Mouse (Mus musculus) lung, embryonic 15.5 days (tissue): ENCODE measurements around the gene Fcrlb. TPM values are rescaled to one million over a fixed set of nuclear protein-coding genes. Genes with fewer than 3 reads are reported as not detected.

ENCODE experiments used
- ATAC-seq: fragments of 200-750 bp; cut with Nextera tagmentation; 2 replicates; pipeline ENCODE4 v1.8.0; 2017; ENCODE audit warnings: moderate number of reproducible peaks, borderline replicate concordance; ENCODE audit not compliant: low FRiP score, low TSS enrichment; ENCODE audit errors: extremely low read depth
- H3K27ac ChIP-seq: fragments of 300-500 bp; sonication (generic); 2 replicates; pipeline ENCODE4 v1.5.1; 2015; ENCODE audit warnings: moderate library complexity, mild to moderate bottlenecking, inconsistent platforms
- H3K27me3 ChIP-seq: fragments of 300-500 bp; sonication (generic); 2 replicates; pipeline ENCODE4 v1.6.1; 2015; ENCODE audit warnings: inconsistent platforms
- H3K36me3 ChIP-seq: fragments of 300-500 bp; sonication (generic); 2 replicates; pipeline ENCODE4 v1.6.1; 2015; ENCODE audit warnings: inconsistent platforms
- H3K4me1 ChIP-seq: fragments of 300-500 bp; sonication (generic); 2 replicates; pipeline ENCODE4 v1.6.1; 2015; ENCODE audit warnings: inconsistent platforms
- H3K4me2 ChIP-seq: fragments of 300-500 bp; sonication (generic); 2 replicates; pipeline ENCODE4 v1.6.1; 2015; ENCODE audit warnings: inconsistent platforms, mild to moderate bottlenecking, moderate library complexity
- H3K4me3 ChIP-seq: fragments of 300-500 bp; sonication (generic); 2 replicates; pipeline ENCODE4 v1.5.1; 2015; ENCODE audit warnings: mild to moderate bottlenecking, inconsistent platforms
- H3K9ac ChIP-seq: fragments of 300-500 bp; sonication (generic); 2 replicates; pipeline ENCODE4 v1.6.1; 2015; ENCODE audit warnings: inconsistent platforms
- H3K9me3 ChIP-seq: fragments of 300-500 bp; sonication (generic); 2 replicates; pipeline ENCODE4 v1.6.1; 2016; ENCODE audit warnings: inconsistent platforms
- WGBS: fragments of 180-500 bp; shearing (Covaris S2); methylation state at CpG from one replicate; pipeline ENCODE4 v1.1.7; 2015; 5-methylcytosine and 5-hydroxymethylcytosine counted together
- polyA plus RNA-seq: library from polyadenylated mRNA; unstranded; fragments of >200 nt; fragmentation: Nextera tagmentation; extraction: Ambion mirVana; gene quantifications from 2 replicates; pipeline ENCODE4 v1.2.1, GENCODE M21; 2015

Gene Fcrlb
- polyA plus RNA-seq, 1 experiment from 2014 or later: not detected

DNA sequence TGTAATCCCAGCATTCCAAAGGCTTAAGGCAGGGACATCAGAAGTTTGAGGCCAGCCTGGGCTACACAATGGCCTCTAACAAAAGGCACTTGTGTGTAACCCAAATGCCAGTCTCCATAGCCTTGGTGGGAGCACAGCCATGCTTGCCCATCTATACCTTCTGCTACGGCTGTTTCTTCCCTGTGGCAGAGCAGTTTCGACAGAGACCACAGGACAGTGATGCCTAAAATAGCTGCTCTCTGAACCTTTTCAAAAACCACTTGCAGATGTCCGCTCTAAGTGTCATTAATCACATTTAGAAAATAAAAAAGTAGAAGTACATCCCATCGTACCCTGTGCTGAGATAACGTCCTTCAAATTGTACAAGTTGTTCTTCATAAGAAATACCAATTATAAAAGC is 47.3 kb downstream of the Fcrlb start:
- H3K4me3 ChIP-seq: no peak overlapping the region
- H3K9ac ChIP-seq: no peak overlapping the region
- no peak for ATAC-seq
- WGBS: 75% methylated on average over 5 of the region's 5 CpGs
- H3K36me3 ChIP-seq: no peaks in the 10 kb centered on the region
- H3K4me1 ChIP-seq: peaks cover 8% of the 10 kb centered on the region
- no peak overlapping the region for H3K4me2 ChIP-seq
- H3K27me3 ChIP-seq: no peaks in the 10 kb centered on the region
- no peaks in the 10 kb centered on the region for H3K9me3 ChIP-seq
- H3K27ac ChIP-seq: no peak overlapping the region

- ATAC-seq: no peak
- H3K4me2 ChIP-seq: no peak overlapping the region
- no peak overlapping the region for H3K27ac ChIP-seq
- H3K36me3 ChIP-seq: no peaks in the 10 kb centered on the region
- no peaks in the 10 kb centered on the region for H3K27me3 ChIP-seq
- 64% methylated on average over 3 of the region's 3 CpGs for WGBS
- H3K9me3 ChIP-seq: no peaks in the 10 kb centered on the region
- H3K4me3 ChIP-seq: no peak overlapping the region
- H3K4me1 ChIP-seq: peaks cover 8% of the 10 kb centered on the region
- no peak overlapping the region for H3K9ac ChIP-seq
Observed at GRCm38 (mm10) chr1:170864754-170865153, 48.0 kb downstream of the Fcrlb start.

DNA sequence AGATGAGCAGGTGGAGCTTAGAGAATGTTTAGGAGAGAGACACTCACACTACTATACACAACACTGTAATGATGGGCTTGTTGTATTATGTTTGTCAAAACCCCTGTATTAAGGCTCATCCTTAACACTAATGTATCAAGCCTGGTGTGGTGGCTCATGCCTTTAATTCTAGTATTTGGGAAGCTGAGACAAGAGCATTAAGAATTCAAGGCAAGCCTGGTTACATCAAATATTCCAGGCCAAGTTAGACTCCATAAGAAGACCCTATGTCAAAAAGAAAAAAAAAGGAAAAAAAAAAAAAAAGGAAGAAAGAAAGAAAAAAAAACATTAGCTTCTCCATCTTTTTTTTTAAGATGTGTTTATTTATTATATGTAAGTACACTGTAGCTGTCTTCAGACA is 48.5 kb downstream of the Fcrlb start:
- H3K36me3 ChIP-seq: no peaks in the 10 kb centered on the region
- H3K4me2 ChIP-seq: no peak overlapping the region
- peaks cover 8% of the 10 kb centered on the region for H3K4me1 ChIP-seq
- H3K4me3 ChIP-seq: no peak overlapping the region
- ATAC-seq: no peak
- H3K27me3 ChIP-seq: no peaks in the 10 kb centered on the region
- H3K9ac ChIP-seq: no peak overlapping the region
- H3K9me3 ChIP-seq: no peaks in the 10 kb centered on the region
- no peak overlapping the region for H3K27ac ChIP-seq

DNA sequence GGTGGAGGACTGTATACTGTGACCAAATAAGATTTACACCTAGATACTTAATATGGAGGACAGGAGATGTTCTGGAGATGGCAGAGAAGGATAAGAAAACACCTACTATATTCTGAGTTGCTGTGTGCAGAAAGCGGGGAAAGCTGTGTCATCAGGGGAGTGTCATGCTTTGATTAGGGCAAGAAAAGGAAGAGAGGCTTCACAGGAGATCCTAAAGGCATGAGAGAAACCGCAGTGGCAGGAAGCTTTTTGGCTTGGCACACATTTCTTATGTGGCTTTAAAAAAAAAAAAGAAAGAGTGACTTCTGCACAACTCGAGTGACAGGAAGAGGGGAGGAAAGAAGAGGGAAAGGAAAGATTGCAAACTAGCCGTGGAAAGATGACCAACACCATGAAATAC is 49.7 kb downstream of the Fcrlb start:
- no peak overlapping the region for H3K27ac ChIP-seq
- no peak overlapping the region for H3K4me2 ChIP-seq

GRCm38 (mm10) chr1:170862435-170862717 is 50.4 kb downstream of the Fcrlb start:
- H3K4me3 ChIP-seq: no peak overlapping the region
- ATAC-seq: no peak
- WGBS: 50% methylated on average over 3 of the region's 3 CpGs
- no peaks in the 10 kb centered on the region for H3K9me3 ChIP-seq
- no peak overlapping the region for H3K4me2 ChIP-seq
- peaks cover 8% of the 10 kb centered on the region for H3K4me1 ChIP-seq
- no peak overlapping the region for H3K9ac ChIP-seq
- no peak overlapping the region for H3K27ac ChIP-seq
- no peaks in the 10 kb centered on the region for H3K36me3 ChIP-seq
- H3K27me3 ChIP-seq: no peaks in the 10 kb centered on the region

More for the DNA sequence above, 49.7 kb downstream of the Fcrlb start:
- ATAC-seq: no peak
- no peak overlapping the region for H3K4me3 ChIP-seq
- no peaks in the 10 kb centered on the region for H3K9me3 ChIP-seq
- no peaks in the 10 kb centered on the region for H3K27me3 ChIP-seq
- peaks cover 8% of the 10 kb centered on the region for H3K4me1 ChIP-seq
- WGBS: 58% methylated on average over 4 of the region's 4 CpGs
- no peak overlapping the region for H3K9ac ChIP-seq
- no peaks in the 10 kb centered on the region for H3K36me3 ChIP-seq

DNA sequence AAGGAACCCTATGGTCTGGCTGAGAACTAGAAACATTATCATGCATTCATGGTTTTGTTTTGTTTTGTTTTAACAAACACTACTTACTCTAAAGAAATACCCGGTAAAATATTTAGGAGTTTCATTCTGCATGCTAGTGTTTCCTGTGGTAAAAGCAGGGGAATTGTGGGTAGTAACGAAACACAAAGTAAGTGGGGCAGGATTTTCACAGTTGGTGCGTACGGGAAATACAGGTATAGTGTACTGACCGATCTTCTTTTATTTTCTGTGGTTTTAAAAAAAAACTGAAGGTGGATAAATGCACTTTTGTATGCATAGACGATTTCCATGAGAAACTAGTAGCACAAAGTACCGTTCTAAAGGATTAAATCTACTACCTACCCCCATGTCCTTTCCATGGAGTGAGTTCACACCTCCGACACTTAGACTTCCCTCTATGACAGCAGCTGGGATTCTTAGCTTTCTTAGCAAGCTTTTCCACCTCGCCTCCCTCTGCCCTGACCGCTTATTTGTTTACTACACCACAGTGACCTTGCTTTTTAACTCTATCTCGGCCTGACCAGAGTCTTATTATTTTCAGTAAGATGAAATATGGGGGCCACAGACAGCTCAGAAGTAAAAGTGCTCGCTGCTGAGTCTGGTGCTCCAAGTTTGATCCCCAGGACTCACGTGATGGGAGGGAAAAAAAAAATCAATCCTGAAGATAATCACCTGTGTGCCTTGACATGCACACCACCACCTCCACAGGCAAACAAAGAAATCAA is 50.9 kb downstream of the Fcrlb start:
- H3K36me3 ChIP-seq: no peaks in the 10 kb centered on the region
- H3K4me2 ChIP-seq: no peak overlapping the region
- no peak overlapping the region for H3K4me3 ChIP-seq
- 56% methylated on average over 13 of the region's 13 CpGs for WGBS
- no peak overlapping the region for H3K27ac ChIP-seq
- H3K9ac ChIP-seq: no peak overlapping the region
- H3K4me1 ChIP-seq: peaks cover 7% of the 10 kb centered on the region
- ATAC-seq: no peak
- H3K9me3 ChIP-seq: no peaks in the 10 kb centered on the region
- H3K27me3 ChIP-seq: no peaks in the 10 kb centered on the region

- 0 out of 2 replicates have a peak, but pooled peaks cover 5% of the 10 kb centered on the region for H3K4me1 ChIP-seq
- H3K4me3 ChIP-seq: no peak overlapping the region
- H3K36me3 ChIP-seq: no peaks in the 10 kb centered on the region
- WGBS: 81% methylated on average over 2 of the region's 2 CpGs
- no peaks in the 10 kb centered on the region for H3K27me3 ChIP-seq
- no peak overlapping the region for H3K27ac ChIP-seq
- H3K9ac ChIP-seq: no peak overlapping the region
- H3K9me3 ChIP-seq: no peaks in the 10 kb centered on the region
- no peak for ATAC-seq
- no peak overlapping the region for H3K4me2 ChIP-seq
Observed at GRCm38 (mm10) chr1:170858872-170859271, 53.9 kb downstream of the Fcrlb start.

- Histone ChIP-seq H3K36me3 (0 out of 2 replicates have a peak, but pooled peaks cover 2% of the 10 kb centered on the region), H3K9me3 (no peaks in the 10 kb centered on the region), H3K27ac (no peak overlapping the region), H3K9ac (no peak overlapping the region), H3K27me3 (no peaks in the 10 kb centered on the region), H3K4me1 (0 out of 2 replicates have a peak, but pooled peaks cover 5% of the 10 kb centered on the region), H3K4me2 (no peak overlapping the region), H3K4me3 (no peak overlapping the region)
- WGBS: 80% methylated on average over 2 of the region's 2 CpGs
- ATAC-seq: no peak
Observed at GRCm38 (mm10) chr1:170857369-170857768, 55.4 kb downstream of the Fcrlb start.

Other genes with a start within 250 kb of the Fcrlb start
- gene Atf6, start 45.2 kb downstream of the Fcrlb start, polyA plus RNA-seq: 9.1 and 10.1 TPM in 2 replicates
- 0.20 and 0.79 TPM in 2 replicates for gene Gm26620, start 27.9 kb downstream of the Fcrlb start, polyA plus RNA-seq
- gene Dusp12, start 27.4 kb downstream of the Fcrlb start, polyA plus RNA-seq: 34.1 and 37.0 TPM in 2 replicates
- gene Fcrla, start 14.6 kb upstream of the Fcrlb start, polyA plus RNA-seq: 0.14 TPM in 1 of 2 replicates, not detected in the other
- 2.8 and 3.7 TPM in 2 replicates for gene Fcgr2b, start 63.6 kb upstream of the Fcrlb start, polyA plus RNA-seq
- gene Fcgr4, start 106.0 kb upstream of the Fcrlb start, polyA plus RNA-seq: 0.42 and 0.66 TPM in 2 replicates
- gene Fcgr3, start 152.0 kb upstream of the Fcrlb start, polyA plus RNA-seq: 13.2 and 15.1 TPM in 2 replicates
- gene Cfap126, start 201.0 kb upstream of the Fcrlb start, polyA plus RNA-seq: 7.2 and 8.3 TPM in 2 replicates
- 256 and 267 TPM in 2 replicates for gene Sdhc, start 237.7 kb upstream of the Fcrlb start, polyA plus RNA-seq
- 0.69 and 1.0 TPM in 2 replicates for gene Mpz, start 237.8 kb upstream of the Fcrlb start, polyA plus RNA-seq